Mouse (Mus musculus) forebrain, embryonic 10.5 days (tissue): ENCODE results near the gene Parp4. TPM values are rescaled to one million over a fixed set of nuclear protein-coding genes. Genes with fewer than 3 reads are reported as not detected.

ENCODE experiments used
- DNase-seq: peaks from one replicate; pipeline ENCODE4 v3.0.0-alpha.2; 2017; ENCODE audit warnings: low spot score; ENCODE audit errors: extremely low spot score
- H3K27ac ChIP-seq: fragments of 300-500 bp; sonication (generic); 2 replicates; pipeline ENCODE4 v1.5.1; 2016; ENCODE audit warnings: mild to moderate bottlenecking
- H3K27me3 ChIP-seq: fragments of 300-500 bp; sonication (generic); 2 replicates; pipeline ENCODE4 v1.6.1; 2016; ENCODE audit warnings: mild to moderate bottlenecking; ENCODE audit not compliant: poor library complexity, severe bottlenecking
- H3K36me3 ChIP-seq: fragments of 300-500 bp; sonication (generic); replicated peaks from 2 replicates; pipeline ENCODE4 v1.6.1; 2016; ENCODE audit warnings: mild to moderate bottlenecking, moderate library complexity
- H3K4me1 ChIP-seq: fragments of 300-500 bp; sonication (generic); 2 replicates; pipeline ENCODE4 v1.6.1; 2016
- H3K4me3 ChIP-seq: fragments of 300-500 bp; sonication (generic); 2 replicates; pipeline ENCODE4 v1.5.1; 2016; ENCODE audit warnings: mild to moderate bottlenecking, moderate library complexity
- H3K9me3 ChIP-seq: fragments of 300-500 bp; sonication (generic); 2 replicates; pipeline ENCODE4 v1.6.1; 2016; ENCODE audit warnings: mild to moderate bottlenecking, moderate library complexity
- WGBS: fragments of 180-500 bp; shearing (Covaris S2); methylation state at CpG from one replicate; pipeline ENCODE4 v1.1.7; 2016; 5-methylcytosine and 5-hydroxymethylcytosine counted together
- polyA plus RNA-seq: library from polyadenylated mRNA; unstranded; fragments of >200 nt; fragmentation: Nextera tagmentation; extraction: Ambion mirVana; gene quantifications from 2 replicates; pipeline ENCODE4 v1.2.1, GENCODE M21; 2016

Gene Parp4
- polyA plus RNA-seq, 1 experiment from 2014 or later = 0.95 TPM

GRCm38 (mm10) chr14:56626202-56626601 is 50.8 kb downstream of the Parp4 start:
- Histone ChIP-seq H3K27ac (no peak overlapping the region), H3K4me3 (no peak overlapping the region), H3K4me1 (no peaks in the 10 kb centered on the region), H3K36me3 (no peaks in the 10 kb centered on the region), H3K9me3 (no peaks in the 10 kb centered on the region), H3K27me3 (no peaks in the 10 kb centered on the region)
- no peak for DNase-seq
- whole genome bisulfite sequencing = 95% methylated on average over 4 of the region's 4 CpGs

DNA sequence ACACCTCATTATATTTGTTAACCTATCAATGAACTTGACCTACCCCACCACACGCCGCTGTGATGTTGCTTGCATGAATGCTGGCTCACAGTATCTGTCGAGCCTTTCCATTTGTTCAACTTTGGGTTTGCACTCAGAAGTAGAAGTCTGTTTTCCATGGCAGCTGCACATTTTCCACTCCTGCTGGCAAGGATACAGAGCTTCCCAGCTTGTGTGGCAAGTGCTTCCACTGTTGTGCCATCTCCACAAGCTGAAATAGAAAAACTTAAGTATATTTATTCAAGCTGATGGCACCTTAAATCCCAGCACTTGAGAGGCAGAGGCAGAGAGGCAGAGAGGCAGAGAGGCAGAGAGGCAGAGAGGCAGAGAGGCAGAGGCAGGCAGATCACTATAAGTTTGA is 52.9 kb downstream of the Parp4 start:
- DNase-seq = no peak
- H3K9me3 ChIP-seq = no peaks in the 10 kb centered on the region
- no peaks in the 10 kb centered on the region for H3K27me3 ChIP-seq
- WGBS = 96% methylated on average over 3 of the region's 3 CpGs
- H3K27ac ChIP-seq = no peak overlapping the region
- no peak overlapping the region for H3K4me3 ChIP-seq
- H3K4me1 ChIP-seq = no peaks in the 10 kb centered on the region
- no peaks in the 10 kb centered on the region for H3K36me3 ChIP-seq

- H3K9me3 ChIP-seq = no peaks in the 10 kb centered on the region
- no peaks in the 10 kb centered on the region for H3K4me1 ChIP-seq
- no peak overlapping the region for H3K4me3 ChIP-seq
- H3K27ac ChIP-seq = no peak overlapping the region
- DNase-seq = no peak
- no peaks in the 10 kb centered on the region for H3K36me3 ChIP-seq
- no peaks in the 10 kb centered on the region for H3K27me3 ChIP-seq
- WGBS = 90% methylated on average over 2 of the region's 2 CpGs
Observed at GRCm38 (mm10) chr14:56631109-56631508, 55.7 kb downstream of the Parp4 start.

DNA sequence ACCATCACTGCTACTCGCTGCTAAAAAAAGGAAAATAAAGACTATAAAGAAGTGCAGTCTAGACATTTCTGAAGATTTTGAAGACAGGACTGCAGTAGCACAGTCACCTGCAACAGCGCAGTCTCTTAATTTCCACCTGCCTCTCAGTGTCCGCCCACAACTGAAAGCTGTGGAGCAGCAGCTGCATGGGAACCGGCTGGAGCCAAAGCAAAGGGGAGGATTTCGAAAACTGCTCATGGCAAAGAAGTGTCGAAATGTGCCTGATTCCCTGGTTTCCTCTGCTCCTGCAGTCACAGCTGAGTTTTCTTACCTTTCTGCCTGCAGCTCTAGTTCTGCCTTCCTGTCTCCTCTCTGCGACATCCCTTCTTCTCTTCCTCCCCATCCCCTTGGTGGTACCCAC is 71.8 kb downstream of the Parp4 start:
- Histone ChIP-seq H3K4me3 (no peak overlapping the region), H3K27ac (no peak overlapping the region), H3K36me3 (no peaks in the 10 kb centered on the region), H3K9me3 (no peaks in the 10 kb centered on the region; the same call in 1 of the 2 replicates), H3K4me1 (no peaks in the 10 kb centered on the region), H3K27me3 (no peaks in the 10 kb centered on the region)
- no peak for DNase-seq
- WGBS = 51% methylated on average over 7 of the region's 7 CpGs

DNA sequence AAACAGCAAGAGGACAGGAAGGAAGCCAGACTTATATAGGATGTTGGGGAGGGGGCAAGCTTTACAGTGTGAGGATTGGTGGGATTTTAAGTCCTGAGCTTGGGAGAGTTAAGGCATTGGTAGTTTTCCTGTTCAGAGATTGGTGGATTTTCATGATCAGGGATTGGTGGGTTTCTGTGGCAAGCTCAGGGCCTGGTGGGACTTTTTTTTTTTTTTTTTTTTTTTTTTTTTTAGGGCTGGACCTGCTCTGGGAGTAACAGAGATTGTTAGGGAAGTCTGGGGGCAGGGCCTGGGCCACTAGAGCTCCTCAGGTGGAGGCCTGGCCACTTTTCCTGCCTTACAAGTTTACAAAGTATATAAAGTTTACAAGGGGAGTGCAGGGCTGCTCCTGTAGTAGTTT is 74.0 kb downstream of the Parp4 start:
- Histone ChIP-seq H3K9me3 (peaks cover 9% of the 10 kb centered on the region; the same call in 1 of the 2 replicates), H3K4me3 (no peak overlapping the region), H3K27ac (no peak overlapping the region), H3K27me3 (no peaks in the 10 kb centered on the region), H3K36me3 (no peaks in the 10 kb centered on the region), H3K4me1 (no peaks in the 10 kb centered on the region)
- no peak for DNase-seq

- WGBS = 85% methylated on average over 5 of the region's 5 CpGs
- no peak for DNase-seq
- no peaks in the 10 kb centered on the region for H3K9me3 ChIP-seq
- no peaks in the 10 kb centered on the region for H3K36me3 ChIP-seq
- no peak overlapping the region for H3K4me3 ChIP-seq
- H3K4me1 ChIP-seq = peaks cover 22% of the 10 kb centered on the region
- no peaks in the 10 kb centered on the region for H3K27me3 ChIP-seq
- H3K27ac ChIP-seq = no peak overlapping the region
Observed at GRCm38 (mm10) chr14:56665651-56666050, 90.2 kb downstream of the Parp4 start.

DNA sequence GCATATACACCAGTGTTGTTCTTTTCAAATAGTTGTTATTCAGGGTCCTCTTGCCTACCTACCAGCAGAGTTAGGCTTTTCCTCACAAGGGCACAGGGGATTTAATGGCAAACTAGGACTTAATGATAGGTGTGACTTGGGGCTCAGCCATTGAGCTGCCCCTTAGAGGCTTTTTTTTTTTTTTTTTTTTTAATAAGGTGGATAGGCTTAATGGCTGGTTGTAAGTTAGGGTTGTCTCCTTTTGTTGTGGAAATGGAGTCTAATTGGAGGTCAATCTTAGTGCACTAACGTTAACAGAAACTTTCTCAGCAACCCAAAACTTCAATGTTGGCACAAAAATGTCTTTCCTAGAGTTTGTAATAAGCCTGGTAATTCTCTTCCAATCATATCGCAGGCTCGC is 91.5 kb downstream of the Parp4 start:
- H3K9me3 ChIP-seq = no peaks in the 10 kb centered on the region
- H3K4me3 ChIP-seq = peak overlapping the region; percentile 76; the same call in 1 of the 2 replicates
- 76% methylated on average over 3 of the region's 3 CpGs for WGBS
- H3K4me1 ChIP-seq = peaks cover 27% of the 10 kb centered on the region
- peaks cover 8% of the 10 kb centered on the region for H3K36me3 ChIP-seq
- no peak overlapping the region; the same call in 1 of the 2 replicates for H3K27ac ChIP-seq
- DNase-seq = no peak
- H3K27me3 ChIP-seq = no peaks in the 10 kb centered on the region

DNA sequence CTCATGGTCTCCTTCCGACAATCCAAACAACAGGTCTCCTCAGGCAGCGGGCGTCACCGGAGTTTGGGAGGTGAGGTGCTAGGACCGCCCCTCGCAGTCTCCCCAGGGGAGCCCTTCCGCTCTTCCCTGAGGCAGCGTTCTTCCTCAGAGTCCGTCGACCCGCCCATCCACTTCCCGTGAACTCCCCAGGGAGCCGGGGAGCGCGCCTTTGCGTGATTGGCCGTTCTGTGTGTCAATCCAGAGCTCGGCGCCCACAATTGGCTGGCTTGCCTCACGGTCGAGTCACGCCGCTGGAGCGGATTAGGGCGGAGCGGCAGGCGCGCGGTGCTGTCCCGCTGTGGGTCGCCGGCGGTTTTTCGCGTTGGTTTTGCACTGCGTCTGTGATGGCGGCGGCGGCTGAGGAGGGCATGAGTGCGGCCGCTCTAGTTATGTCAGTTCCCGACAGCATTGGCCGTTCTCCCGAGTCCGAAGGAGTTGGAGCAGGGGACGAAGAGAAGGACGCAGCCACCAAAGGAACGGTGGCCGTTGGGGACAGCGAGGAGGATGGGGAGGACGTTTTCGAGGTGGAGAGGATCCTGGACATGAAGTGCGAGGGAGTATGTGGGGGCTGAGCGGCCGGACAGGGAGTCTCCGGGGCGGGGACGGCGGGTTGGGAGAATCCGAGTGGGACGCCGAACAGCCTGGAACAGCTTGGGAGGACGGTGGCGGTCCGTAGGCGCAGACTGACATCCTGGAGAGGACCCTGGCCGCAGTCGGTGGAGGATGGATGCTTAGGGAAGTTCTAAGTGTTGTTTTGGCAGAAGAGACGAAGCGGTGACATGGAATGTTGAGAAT is 92.8 kb downstream of the Parp4 start, which contains the start of gene Mphosph8:
Gene Mphosph8 (plus strand): TSS at position 280 of the 834 bp plus-strand sequence.
- Histone ChIP-seq H3K36me3 (peaks cover 21% of the 10 kb centered on the region), H3K4me1 (peaks cover 27% of the 10 kb centered on the region), H3K9me3 (no peaks in the 10 kb centered on the region), H3K27ac (peak within 1 kb of the TSS; percentile 93), H3K4me3 (peak within 1 kb of the TSS; percentile 76), H3K27me3 (no peaks in the 10 kb centered on the region)
- under 1% methylated on average over 70 of the region's 70 CpGs for WGBS
- DNase-seq = peak; percentile 100

DNA sequence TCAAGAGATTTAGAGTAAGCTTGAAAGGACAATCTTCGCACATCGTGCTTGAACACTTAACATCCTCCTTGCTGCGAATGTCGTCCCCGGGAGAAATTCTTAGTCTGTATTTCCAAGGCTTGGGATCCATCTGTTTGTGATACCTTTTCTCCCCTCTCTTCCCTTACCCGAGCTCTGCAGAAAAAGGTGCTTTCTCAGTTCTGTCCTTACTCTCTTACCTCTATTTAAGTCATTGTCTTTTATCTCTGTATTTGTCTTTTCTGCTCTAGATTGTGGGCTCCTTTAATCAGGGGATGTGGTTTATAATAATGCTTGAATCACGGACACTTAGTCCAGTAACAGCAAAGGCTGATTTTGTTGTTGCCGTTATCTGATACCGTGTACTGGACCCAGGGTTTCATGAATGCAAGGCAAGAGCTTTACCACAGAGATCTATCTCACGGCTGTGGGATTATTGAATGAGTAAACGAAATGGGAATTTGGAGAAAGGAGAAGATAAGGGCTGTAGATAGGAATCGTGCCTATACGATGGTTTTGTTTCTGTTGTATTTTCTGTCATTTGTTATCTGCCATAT is 93.7 kb downstream of the Parp4 start:
- DNase-seq = no peak
- H3K9me3 ChIP-seq = no peaks in the 10 kb centered on the region
- peak overlapping the region; percentile 76 for H3K4me3 ChIP-seq
- H3K27ac ChIP-seq = peak overlapping the region; percentile 93
- peaks cover 27% of the 10 kb centered on the region for H3K4me1 ChIP-seq
- H3K27me3 ChIP-seq = no peaks in the 10 kb centered on the region
- H3K36me3 ChIP-seq = peaks cover 31% of the 10 kb centered on the region
- WGBS = 15% methylated on average over 13 of the region's 13 CpGs

- Histone ChIP-seq H3K27ac (no peak overlapping the region), H3K27me3 (no peaks in the 10 kb centered on the region), H3K36me3 (peaks cover 100% of the 10 kb centered on the region), H3K4me3 (no peak overlapping the region), H3K4me1 (no peaks in the 10 kb centered on the region), H3K9me3 (no peaks in the 10 kb centered on the region)
- 90% methylated on average over 1 of the region's 1 CpGs for WGBS
- no peak for DNase-seq
Observed at GRCm38 (mm10) chr14:56685426-56685825, 110.0 kb downstream of the Parp4 start.

DNA sequence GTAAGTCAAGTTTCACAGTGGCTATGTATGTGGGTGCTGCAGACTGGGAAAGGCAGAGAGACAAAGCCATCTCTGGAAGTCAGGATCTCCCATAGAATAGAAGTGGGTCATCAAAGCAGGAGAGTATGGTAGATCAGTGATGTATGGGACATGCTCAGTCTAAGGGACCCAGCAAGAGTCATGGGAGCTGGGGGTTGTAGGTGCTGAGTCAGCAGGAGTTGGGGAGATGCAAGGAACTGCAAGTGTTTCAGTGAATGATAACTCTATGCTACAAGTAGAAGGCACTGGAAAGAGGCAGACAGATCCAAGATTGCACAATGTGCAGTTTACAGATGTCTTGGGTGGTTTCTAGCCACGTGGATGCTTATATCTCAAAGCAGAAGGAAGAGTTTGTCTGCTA is 113.7 kb downstream of the Parp4 start:
- no peaks in the 10 kb centered on the region for H3K9me3 ChIP-seq
- no peaks in the 10 kb centered on the region for H3K4me1 ChIP-seq
- WGBS = 94% methylated on average over 1 of the region's 1 CpGs
- H3K27ac ChIP-seq = no peak overlapping the region
- peaks cover 100% of the 10 kb centered on the region for H3K36me3 ChIP-seq
- no peak overlapping the region for H3K4me3 ChIP-seq
- no peaks in the 10 kb centered on the region for H3K27me3 ChIP-seq
- no peak for DNase-seq

- no peak overlapping the region for H3K4me3 ChIP-seq
- H3K36me3 ChIP-seq = peaks cover 100% of the 10 kb centered on the region
- no peaks in the 10 kb centered on the region for H3K27me3 ChIP-seq
Observed at GRCm38 (mm10) chr14:56689766-56690165, 114.3 kb downstream of the Parp4 start.

DNA sequence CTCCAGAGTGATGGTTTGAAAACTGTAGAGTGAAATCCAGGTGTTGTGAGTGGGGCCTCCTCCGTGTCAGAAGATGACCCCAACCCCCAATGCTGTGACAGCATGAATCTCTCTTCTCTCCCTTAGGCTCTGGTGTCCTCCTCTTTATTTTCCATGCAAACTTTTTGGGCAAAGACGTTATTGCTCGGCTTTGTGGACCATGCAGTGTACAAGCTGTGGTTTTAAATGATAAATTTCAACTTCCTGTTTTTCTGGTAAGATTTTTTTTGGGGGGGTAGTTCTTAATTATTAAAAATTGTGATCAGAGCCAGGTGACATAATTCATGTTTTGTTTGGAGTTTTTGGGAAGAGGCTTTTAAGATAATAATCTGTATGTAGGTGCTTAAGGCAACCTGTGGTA is 120.1 kb downstream of the Parp4 start:
- 80% methylated on average over 3 of the region's 3 CpGs for WGBS
- Histone ChIP-seq H3K4me3 (no peak overlapping the region), H3K27me3 (no peaks in the 10 kb centered on the region), H3K9me3 (no peaks in the 10 kb centered on the region), H3K36me3 (peaks cover 100% of the 10 kb centered on the region), H3K27ac (no peak overlapping the region), H3K4me1 (no peaks in the 10 kb centered on the region)
- no peak for DNase-seq

More at GRCm38 (mm10) chr14:56689766-56690165, 114.3 kb downstream of the Parp4 start:
- H3K4me1 ChIP-seq = no peaks in the 10 kb centered on the region
- 97% methylated on average over 1 of the region's 1 CpGs for WGBS
- no peak overlapping the region for H3K27ac ChIP-seq
- H3K9me3 ChIP-seq = no peaks in the 10 kb centered on the region
- no peak for DNase-seq
